Mouse (Mus musculus) CH12.LX (cell line): ENCODE results near the gene Ktn1. TPM values are rescaled to one million over a fixed set of nuclear protein-coding genes. Genes with fewer than 3 reads are reported as not detected.
A peak's percentile ranks its signal among the peaks of the same experiment; 100 is the strongest.

Experiments
- DNase-seq: peaks from one replicate; pipeline ENCODE4 v3.0.0-alpha.2; 2013; ENCODE audit errors: extremely low read depth
- H3K27ac ChIP-seq: 2 replicates; pipeline ENCODE4 v1.5.1; 2012; ENCODE audit warnings: low read depth, mild to moderate bottlenecking, control low read depth, moderate library complexity; ENCODE audit not compliant: insufficient read depth
- H3K27me3 ChIP-seq: replicated peaks from 2 replicates; pipeline ENCODE3; 2012; ENCODE audit warnings: inconsistent platforms
- H3K36me3 ChIP-seq, 2 experiments: replicated peaks in 1 of 2; 2 replicates each; pipeline versions ENCODE3 to v1.6.1; 2012; ENCODE audit warnings: inconsistent platforms in 1 of 2, low read length in 1 of 2, mild to moderate bottlenecking in 1 of 2, mixed read lengths in 1 of 2, moderate library complexity in 1 of 2; ENCODE audit not compliant: control insufficient read depth in 1 of 2, insufficient read depth in 1 of 2
- H3K4me1 ChIP-seq, 2 experiments: 2 replicates each; pipeline ENCODE4 v1.6.1; 2012; ENCODE audit warnings: inconsistent platforms in 1 of 2, moderate library complexity in 1 of 2; ENCODE audit not compliant: insufficient read depth in 2 of 2, control insufficient read depth in 1 of 2
- H3K4me2 ChIP-seq: 2 replicates; pipeline ENCODE4 v1.6.1; 2012; ENCODE audit warnings: low read depth, mild to moderate bottlenecking, control low read depth; ENCODE audit not compliant: poor library complexity, insufficient read depth, severe bottlenecking
- H3K4me3 ChIP-seq, 3 experiments: fragments of 150-350 bp in 1 of 3; sonication (generic) in 1 of 3; replicated peaks in 1 of 3; 2 replicates each; pipeline versions ENCODE3 to v1.5.1; 2011 to 2012; ENCODE audit warnings: low read depth in 2 of 3, low read length in 2 of 3, mild to moderate bottlenecking in 2 of 3, moderate library complexity in 2 of 3, control low read depth in 1 of 3, improper control_type of control experiment in 1 of 3, inconsistent platforms in 1 of 3, mixed read lengths in 1 of 3; ENCODE audit not compliant: poor library complexity in 1 of 3
- H3K79me2 ChIP-seq: replicated peaks from 2 replicates; pipeline ENCODE4 v1.6.1; 2012; ENCODE audit warnings: mild to moderate bottlenecking, moderate library complexity; ENCODE audit not compliant: control insufficient read depth, poor library complexity, insufficient read depth, severe bottlenecking; ENCODE audit errors: extremely low read depth
- H3K9ac ChIP-seq: 2 replicates; pipeline ENCODE4 v1.6.1; 2012; ENCODE audit warnings: low read depth, mild to moderate bottlenecking, control low read depth, moderate library complexity; ENCODE audit not compliant: insufficient read depth
- H3K9me3 ChIP-seq: replicated peaks from 2 replicates; pipeline ENCODE3; 2012; ENCODE audit warnings: low read length, inconsistent platforms, mixed read lengths
- BHLHE40 ChIP-seq: IDR thresholded peaks from 2 replicates; pipeline ENCODE4 v1.6.1; 2011; ENCODE audit warnings: mild to moderate bottlenecking, low read depth, low read length, improper control_type of control experiment
- CHD1 ChIP-seq: IDR thresholded peaks from 2 replicates; pipeline ENCODE4 v1.6.1; 2012; ENCODE audit warnings: low read depth, low read length, improper control_type of control experiment, inconsistent platforms
- CHD2 ChIP-seq: IDR thresholded peaks from 2 replicates; pipeline ENCODE4 v1.6.1; 2011; ENCODE audit warnings: low read length, improper control_type of control experiment
- CTCF ChIP-seq, 2 experiments: IDR thresholded peaks in 1 of 2; conservative IDR thresholded peaks in 1 of 2; 2 replicates each; pipeline ENCODE4 v1.5.1; 2011 to 2012; ENCODE audit warnings: low read depth in 2 of 2, low read length in 2 of 2, improper control_type of control experiment in 1 of 2, inconsistent platforms in 1 of 2, mild to moderate bottlenecking in 1 of 2, moderate library complexity in 1 of 2
- E2F4 ChIP-seq: IDR thresholded peaks from 2 replicates; pipeline ENCODE4 v1.6.1; 2011; ENCODE audit warnings: low read depth, low read length, improper control_type of control experiment; ENCODE audit not compliant: insufficient replicate concordance
- ELF1 ChIP-seq: IDR thresholded peaks from 2 replicates; pipeline ENCODE4 v1.6.1; 2014; ENCODE audit warnings: low read depth, mild to moderate bottlenecking, inconsistent platforms, low read length, improper control_type of control experiment
- EP300 ChIP-seq: IDR thresholded peaks from 2 replicates; pipeline ENCODE4 v1.6.1; 2011; ENCODE audit warnings: low read length, improper control_type of control experiment
- ETS1 ChIP-seq: conservative IDR thresholded peaks from 2 replicates; pipeline ENCODE4 v1.6.1; 2012; ENCODE audit warnings: low read depth, mild to moderate bottlenecking, inconsistent platforms, low read length, improper control_type of control experiment, moderate library complexity
- GABPA ChIP-seq: IDR thresholded peaks from 2 replicates; pipeline ENCODE4 v1.6.1; 2012; ENCODE audit warnings: low read depth, low read length, improper control_type of control experiment, inconsistent platforms; ENCODE audit not compliant: insufficient replicate concordance
- HCFC1 ChIP-seq: IDR thresholded peaks from 2 replicates; pipeline ENCODE4 v1.6.1; 2012; ENCODE audit warnings: low read depth, mild to moderate bottlenecking, inconsistent platforms, low read length, improper control_type of control experiment
- IRF4 ChIP-seq: IDR thresholded peaks from 2 replicates; pipeline ENCODE4 v1.6.1; 2014; ENCODE audit warnings: low read depth, mild to moderate bottlenecking, inconsistent platforms, low read length, improper control_type of control experiment
- JUN ChIP-seq: IDR thresholded peaks from 2 replicates; pipeline ENCODE4 v1.6.1; 2011; ENCODE audit warnings: low read depth, mild to moderate bottlenecking, low read length, improper control_type of control experiment, moderate library complexity; ENCODE audit not compliant: insufficient read depth
- JUND ChIP-seq: conservative IDR thresholded peaks from 2 replicates; pipeline ENCODE4 v1.6.1; 2011; ENCODE audit warnings: low read depth, low read length, improper control_type of control experiment
- KAT2A ChIP-seq: IDR thresholded peaks from 2 replicates; pipeline ENCODE4 v1.6.1; 2012; ENCODE audit warnings: low read length, improper control_type of control experiment, inconsistent platforms; ENCODE audit not compliant: insufficient replicate concordance
- MAX ChIP-seq: IDR thresholded peaks from 2 replicates; pipeline ENCODE4 v1.6.1; 2011; ENCODE audit warnings: low read length, improper control_type of control experiment
- MAZ ChIP-seq: IDR thresholded peaks from 2 replicates; pipeline ENCODE4 v1.6.1; 2012; ENCODE audit warnings: low read depth, mild to moderate bottlenecking, inconsistent platforms, low read length, improper control_type of control experiment, moderate library complexity
- MEF2A ChIP-seq: IDR thresholded peaks from 2 replicates; pipeline ENCODE4 v1.6.1; 2014; ENCODE audit warnings: low read depth, mild to moderate bottlenecking, inconsistent platforms, low read length, improper control_type of control experiment, borderline replicate concordance
- MXI1 ChIP-seq: IDR thresholded peaks from 2 replicates; pipeline ENCODE4 v1.6.1; 2011; ENCODE audit warnings: mild to moderate bottlenecking, low read depth, low read length, improper control_type of control experiment
- MYC ChIP-seq: IDR thresholded peaks from 2 replicates; pipeline ENCODE4 v1.6.1; 2011; ENCODE audit warnings: low read depth, mild to moderate bottlenecking, improper control_type of control experiment, low read length
- NELFE ChIP-seq: IDR thresholded peaks from 2 replicates; pipeline ENCODE4 v1.6.1; 2011; ENCODE audit warnings: low read depth, low read length, improper control_type of control experiment
- NRF1 ChIP-seq: IDR thresholded peaks from 2 replicates; pipeline ENCODE4 v1.6.1; 2014; ENCODE audit warnings: low read depth, mild to moderate bottlenecking, inconsistent platforms, low read length, improper control_type of control experiment, moderate library complexity
- PAX5 ChIP-seq: IDR thresholded peaks from 2 replicates; pipeline ENCODE4 v1.6.1; 2012; ENCODE audit warnings: low read length, inconsistent platforms, mixed read lengths
- POLR2A ChIP-seq: IDR thresholded peaks from 2 replicates; pipeline ENCODE4 v1.6.1; 2011; ENCODE audit warnings: low read depth, mild to moderate bottlenecking, improper control_type of control experiment, low read length
- POLR2AphosphoS2 ChIP-seq: IDR thresholded peaks from 2 replicates; pipeline ENCODE4 v1.6.1; 2011; ENCODE audit warnings: low read depth, low read length, improper control_type of control experiment
- SIN3A ChIP-seq: IDR thresholded peaks from 2 replicates; pipeline ENCODE4 v1.6.1; 2012; ENCODE audit warnings: low read length, improper control_type of control experiment, inconsistent platforms
- SMC3 ChIP-seq: IDR thresholded peaks from 2 replicates; pipeline ENCODE4 v1.6.1; 2011; ENCODE audit warnings: low read depth, low read length, improper control_type of control experiment
- TBP ChIP-seq: conservative IDR thresholded peaks from 2 replicates; pipeline ENCODE4 v1.6.1; 2011; ENCODE audit warnings: low read depth, low read length, improper control_type of control experiment
- TCF12 ChIP-seq: IDR thresholded peaks from 2 replicates; pipeline ENCODE4 v1.6.1; 2014; ENCODE audit warnings: low read depth, mild to moderate bottlenecking, inconsistent platforms, low read length, improper control_type of control experiment
- UBTF ChIP-seq: IDR thresholded peaks from 2 replicates; pipeline ENCODE4 v1.6.1; 2012; ENCODE audit warnings: low read depth, mild to moderate bottlenecking, inconsistent platforms, low read length, improper control_type of control experiment, moderate library complexity
- USF2 ChIP-seq: conservative IDR thresholded peaks from 2 replicates; pipeline ENCODE4 v1.6.1; 2011; ENCODE audit warnings: low read depth, low read length, improper control_type of control experiment
- ZMIZ1 ChIP-seq: IDR thresholded peaks from 2 replicates; pipeline ENCODE4 v1.6.1; 2012; ENCODE audit warnings: low read depth, mild to moderate bottlenecking, inconsistent platforms, low read length, improper control_type of control experiment
- ZNF384 ChIP-seq: IDR thresholded peaks from 2 replicates; pipeline ENCODE4 v1.6.1; 2012; ENCODE audit warnings: low read depth, low read length, improper control_type of control experiment, inconsistent platforms
- dilution Hi-C: fragments of 300-500 bp; cut with MboI; formaldehyde crosslinking; loops from 2 replicates; pipeline ENCODE4 v1.14.3; 2020; ENCODE audit warnings: low sequenced_read_pairs; ENCODE audit not compliant: extremely low pct_unique_long_range_greater_than_20kb, extremely low pct_ligation_motif_present
- in situ Hi-C: fragments of 300-500 bp; cut with MboI; formaldehyde crosslinking; loops from 3 replicates; pipeline ENCODE4 v1.14.3; 2019; ENCODE audit warnings: low sequenced_read_pairs, low pct_ligation_motif_present, low pct_unique_long_range_greater_than_20kb, mixed read lengths
- polyA plus RNA-seq: library from polyadenylated mRNA; unstranded; fragments of >175 nt; gene quantifications from 2 replicates; pipeline ENCODE4 v1.2.1, GENCODE M21; 2012; ENCODE audit warnings: low read depth; ENCODE audit not compliant: insufficient read length
- total RNA-seq, 2 experiments: library from RNA; depleted of rRNA; stranded (reverse); fragments of 300-350 nt in 1 of 2; fragments of >200 nt in 1 of 2; gene quantifications; 2 replicates each; pipeline ENCODE4 v1.2.3; 2012 to 2014

The Ktn1 gene
- total and polyA plus RNA-seq, 3 experiments = 23.2 to 56.5 (median 25.6) TPM

- TF ChIP-seq PAX5 (no peak), BHLHE40 (peak; percentile 77), USF2 (no peak), MAZ (no peak), NRF1 (no peak), NELFE (peak; percentile 72), MAX (no peak), CTCF (conservative IDR thresholded peaks at IDR 0.05 in 1 of 2, IDR thresholded peaks at IDR 0.05 in 1 of 2; ENCODE audit: low read depth in 2 of 2, low read length in 2 of 2) (no peak), ZNF384 (no peak), CHD1 (no peak), CHD2 (no peak), GABPA (no peak), ELF1 (peak; percentile 39; the same call in 1 of the 2 replicates), IRF4 (no peak), POLR2AphosphoS2 (no peak), EP300 (no peak), JUND (no peak), E2F4 (no peak), TBP (no peak), MXI1 (peak; percentile 33; the same call in 1 of the 2 replicates), HCFC1 (peak; percentile 29; the same call in 1 of the 2 replicates), POLR2A (peak; percentile 73), ZMIZ1 (0 out of 2 replicates have a peak, but pooled peaks have one; percentile 46), SMC3 (no peak), KAT2A (0 out of 2 replicates have a peak, but pooled peaks have one; percentile 24), SIN3A (peak; percentile 77; the same call in 1 of the 2 replicates), MYC (no peak), MEF2A (no peak), ETS1 (no peak), UBTF (0 out of 2 replicates have a peak, but pooled peaks have one; percentile 84), JUN (no peak), TCF12 (peak; percentile 69; the same call in 1 of the 2 replicates)
- peaks cover 0 to 4% of the 10 kb centered on the region in 2 experiments for H3K36me3 ChIP-seq
- peak overlapping the region; percentile 66 for H3K9ac ChIP-seq
- H3K79me2 ChIP-seq = peaks cover 31% of the 10 kb centered on the region
- in situ Hi-C loops = no loop called here
- no peaks in the 10 kb centered on the region for H3K27me3 ChIP-seq
- dilution Hi-C loops = no loop called here
- peak; percentile 49 for DNase-seq
- peak overlapping the region; percentile 69 to 99 (median 88) for H3K4me3 ChIP-seq
- H3K4me2 ChIP-seq = peak overlapping the region; percentile 83
- peaks cover 2 to 33% of the 10 kb centered on the region in 2 experiments; a peak in 3 of 4 replicates for H3K4me1 ChIP-seq
- no peaks in the 10 kb centered on the region for H3K9me3 ChIP-seq
- H3K27ac ChIP-seq = peak overlapping the region; percentile 37
These were observed 720 bp downstream of the Ktn1 start for GRCm38 (mm10) chr14:47648706-47649630.
